Mouse (Mus musculus) cerebellum, postnatal 10 days (tissue): Measurements from ENCODE around the gene Bmpr1a.
"Not testable (repeated sequence)": the region's sequence is repeated elsewhere in the genome, so short reads cannot be mapped to it uniquely, and the experiment has no call there.

Source experiments
- DNase-seq, 2 experiments: peaks; one replicate each; pipeline ENCODE4 v3.0.0; 2021; ENCODE audit warnings: mixed read lengths in 2 of 2

Gene Bmpr1a

GRCm38 (mm10) chr14:34378560-34379331 is 124.4 kb downstream of the Bmpr1a start:
- peak in 1 of 2 experiments; percentile 15 for DNase-seq

- no peak for DNase-seq
Measured at GRCm38 (mm10) chr14:34377121-34377520, 126.0 kb downstream of the Bmpr1a start.

- no peak for DNase-seq
Measured at GRCm38 (mm10) chr14:34375941-34376340, 127.2 kb downstream of the Bmpr1a start.

GRCm38 (mm10) chr14:34375415-34375904 is 127.7 kb downstream of the Bmpr1a start, which contains the start of gene Mmrn2:
Mmrn2 (plus strand) TSS chr14:34375465.
- DNase-seq = no peak

GRCm38 (mm10) chr14:34374577-34374976 is 128.6 kb downstream of the Bmpr1a start, which contains the start of gene Sncg:
Sncg (minus strand) TSS chr14:34374789.
- peak in 1 of 2 experiments; percentile 9 for DNase-seq

GRCm38 (mm10) chr14:34373581-34373980 is 129.6 kb downstream of the Bmpr1a start:
- DNase-seq = no peak

- DNase-seq = peak; percentile 79 to 83
Measured at GRCm38 (mm10) chr14:34372646-34373045, 130.5 kb downstream of the Bmpr1a start.

GRCm38 (mm10) chr14:34371763-34372162 is 131.4 kb downstream of the Bmpr1a start:
- no peak for DNase-seq

GRCm38 (mm10) chr14:34370921-34371320 is 132.2 kb downstream of the Bmpr1a start:
- DNase-seq = no peak

GRCm38 (mm10) chr14:34370203-34370602 is 132.9 kb downstream of the Bmpr1a start:
- DNase-seq = peak; percentile 27 to 32

GRCm38 (mm10) chr14:34365147-34365507 is 138.0 kb downstream of the Bmpr1a start:
- no peak for DNase-seq

GRCm38 (mm10) chr14:34364254-34365146 is 138.6 kb downstream of the Bmpr1a start:
- not testable (repeated sequence) for DNase-seq

GRCm38 (mm10) chr14:34363490-34364253 is 139.5 kb downstream of the Bmpr1a start:
- DNase-seq = peak; percentile 62 to 65

GRCm38 (mm10) chr14:34362726-34363445 is 140.3 kb downstream of the Bmpr1a start:
- peak; percentile 81 to 83 for DNase-seq

GRCm38 (mm10) chr14:34362135-34362534 is 141.0 kb downstream of the Bmpr1a start:
- DNase-seq = no peak
